Mouse (Mus musculus) forebrain, embryonic 13.5 days (tissue): ENCODE results near the gene Spata2l. TPM values are rescaled to one million over a fixed set of nuclear protein-coding genes. Genes with fewer than 3 reads are reported as not detected.
"Not testable (repeated sequence)": the region's sequence is repeated elsewhere in the genome, so short reads cannot be mapped to it uniquely, and the experiment has no call there.

Experiments used
- ATAC-seq: fragments of 200-750 bp; cut with Nextera tagmentation; 2 replicates; pipeline ENCODE4 v1.8.0; 2017
- H3K27ac ChIP-seq: fragments of 300-500 bp; sonication (generic); 2 replicates; pipeline ENCODE4 v1.5.1; 2015; ENCODE audit warnings: inconsistent platforms, mild to moderate bottlenecking, moderate library complexity
- H3K27me3 ChIP-seq: fragments of 300-500 bp; sonication (generic); 2 replicates; pipeline ENCODE4 v1.6.1; 2015; ENCODE audit warnings: mild to moderate bottlenecking, inconsistent platforms
- H3K36me3 ChIP-seq: fragments of 300-500 bp; sonication (generic); 2 replicates; pipeline ENCODE4 v1.6.1; 2015; ENCODE audit warnings: mild to moderate bottlenecking, inconsistent platforms; ENCODE audit not compliant: poor library complexity, severe bottlenecking
- H3K4me1 ChIP-seq: fragments of 300-500 bp; sonication (generic); 2 replicates; pipeline ENCODE4 v1.6.1; 2015; ENCODE audit warnings: inconsistent platforms
- H3K4me2 ChIP-seq: fragments of 300-500 bp; sonication (generic); 2 replicates; pipeline ENCODE4 v1.6.1; 2015; ENCODE audit warnings: inconsistent platforms, mild to moderate bottlenecking, moderate library complexity
- H3K4me3 ChIP-seq: fragments of 300-500 bp; sonication (generic); 2 replicates; pipeline ENCODE4 v1.5.1; 2015; ENCODE audit warnings: mild to moderate bottlenecking, inconsistent platforms
- H3K9ac ChIP-seq: fragments of 300-500 bp; sonication (generic); 2 replicates; pipeline ENCODE4 v1.6.1; 2015; ENCODE audit warnings: mild to moderate bottlenecking, inconsistent platforms
- H3K9me3 ChIP-seq: fragments of 300-500 bp; sonication (generic); replicated peaks from 2 replicates; pipeline ENCODE4 v1.6.1; 2016; ENCODE audit warnings: inconsistent platforms
- WGBS: fragments of 180-500 bp; shearing (Covaris S2); methylation state at CpG from one replicate; pipeline ENCODE4 v1.1.7; 2015; 5-methylcytosine and 5-hydroxymethylcytosine counted together
- polyA plus RNA-seq: library from polyadenylated mRNA; unstranded; fragments of >200 nt; fragmentation: Nextera tagmentation; extraction: Ambion mirVana; gene quantifications from 2 replicates; pipeline ENCODE4 v1.2.1, GENCODE M21; 2015

The Spata2l gene
- polyA plus RNA-seq, 1 experiment from 2014 or later, result 1.4 TPM

DNA sequence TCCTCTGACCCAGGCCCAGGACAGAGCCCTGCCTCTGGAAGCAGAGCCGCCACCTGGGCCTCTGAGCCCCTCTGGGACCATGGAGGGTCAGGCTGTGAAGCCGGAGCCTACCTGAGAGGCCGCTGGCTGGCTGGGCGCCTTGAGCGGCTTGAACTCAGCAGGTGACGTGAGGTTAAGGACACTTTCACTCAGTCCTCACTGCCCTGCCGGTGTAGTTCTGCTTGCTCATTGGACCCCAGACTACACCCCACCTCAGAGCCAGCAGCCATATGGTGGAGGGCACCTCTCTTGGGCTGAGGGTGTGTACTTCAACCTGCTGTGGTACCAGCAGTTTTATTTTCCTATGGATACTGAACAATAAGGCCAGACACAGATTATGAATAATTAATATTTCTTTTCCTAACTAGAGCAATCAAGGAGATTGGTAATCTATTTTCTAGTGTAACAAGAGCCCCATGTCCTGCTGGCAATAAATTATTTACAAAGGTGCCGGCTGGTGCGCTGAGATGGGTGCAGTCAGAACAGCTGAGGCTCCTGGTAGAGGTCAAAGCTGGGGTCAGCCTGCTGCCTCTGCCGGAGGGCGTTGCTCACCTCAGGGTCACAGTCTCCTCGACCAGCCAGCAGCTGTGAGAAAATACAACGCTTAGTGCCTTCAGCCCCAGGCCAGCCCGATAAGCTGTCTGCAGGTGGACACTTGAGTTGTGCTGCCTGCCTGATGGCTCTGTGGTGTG is 32.1 kb upstream of the Spata2l start:
- no peak overlapping the region for H3K27ac ChIP-seq
- H3K4me1 ChIP-seq, result no peaks in the 10 kb centered on the region
- ATAC-seq, result no peak
- no peak overlapping the region for H3K4me2 ChIP-seq
- peaks cover 90% of the 10 kb centered on the region for H3K36me3 ChIP-seq
- WGBS, result 88% methylated on average over 14 of the region's 14 CpGs
- no peaks in the 10 kb centered on the region for H3K9me3 ChIP-seq
- H3K27me3 ChIP-seq, result no peaks in the 10 kb centered on the region
- H3K4me3 ChIP-seq, result no peak overlapping the region
- no peak overlapping the region for H3K9ac ChIP-seq

GRCm38 (mm10) chr8:123257593-123257992 is 21.6 kb upstream of the Spata2l start:
- H3K4me2 ChIP-seq, H3K27ac ChIP-seq, H3K9me3 ChIP-seq, H3K9ac ChIP-seq, H3K4me3 ChIP-seq, H3K27me3 ChIP-seq, ATAC-seq: not testable (repeated sequence)
- 95% methylated on average over 8 of the region's 8 CpGs for WGBS
- peaks cover 57% of the 10 kb centered on the region for H3K36me3 ChIP-seq
- H3K4me1 ChIP-seq, result peaks cover 21% of the 10 kb centered on the region

DNA sequence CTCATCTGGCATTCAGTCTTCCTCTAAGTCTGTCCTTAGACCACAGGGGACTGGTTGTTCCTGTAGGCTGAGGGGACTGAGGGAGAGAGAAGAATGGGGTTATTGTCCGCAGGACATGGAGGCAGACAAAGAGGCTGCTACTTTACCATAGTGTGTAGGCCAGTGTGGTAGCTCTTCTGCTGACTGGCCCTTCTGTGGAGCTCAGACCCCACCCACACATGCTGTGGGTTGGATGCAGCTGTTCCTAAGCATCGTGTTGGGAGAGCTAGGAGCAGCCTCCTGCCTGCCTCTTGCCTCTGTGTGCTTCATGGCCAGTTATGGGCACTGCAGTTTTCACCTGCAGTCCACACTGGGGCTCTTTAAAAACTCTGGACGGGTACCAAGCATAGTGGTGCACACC is 21.1 kb upstream of the Spata2l start:
- Histone ChIP-seq H3K4me3 (no peak overlapping the region), H3K9me3 (no peaks in the 10 kb centered on the region), H3K27me3 (no peaks in the 10 kb centered on the region), H3K36me3 (peaks cover 54% of the 10 kb centered on the region), H3K27ac (no peak overlapping the region), H3K4me2 (no peak overlapping the region), H3K4me1 (peaks cover 23% of the 10 kb centered on the region), H3K9ac (no peak overlapping the region)
- 82% methylated on average over 3 of the region's 3 CpGs for WGBS
- no peak for ATAC-seq

GRCm38 (mm10) chr8:123255170-123255569 is 19.1 kb upstream of the Spata2l start:
- Histone ChIP-seq H3K9ac (peak overlapping the region; percentile 96), H3K27me3 (no peaks in the 10 kb centered on the region), H3K4me3 (peak overlapping the region; percentile 99), H3K27ac (no peak overlapping the region), H3K36me3 (peaks cover 60% of the 10 kb centered on the region), H3K4me1 (peaks cover 23% of the 10 kb centered on the region), H3K4me2 (peak overlapping the region; percentile 96), H3K9me3 (no peaks in the 10 kb centered on the region)
- WGBS, result 74% methylated on average over 6 of the region's 6 CpGs
- ATAC-seq, result no peak

GRCm38 (mm10) chr8:123254099-123254885 is 18.3 kb upstream of the Spata2l start, which contains the start of the genes Zfp276 and Vps9d1:
TSS of gene Zfp276 (plus strand) at chr8:123254195.
TSS of gene Vps9d1 (minus strand) at chr8:123254348.
- 2% methylated on average over 69 of the region's 99 CpGs for WGBS
- Histone ChIP-seq H3K27ac (peak within 1 kb of the TSS; percentile 75), H3K4me3 (peak within 1 kb of the TSS; percentile 99), H3K4me2 (peak within 1 kb of the TSS; percentile 96), H3K9me3 (no peaks in the 10 kb centered on the region), H3K9ac (peak within 1 kb of the TSS; percentile 96), H3K36me3 (peaks cover 59% of the 10 kb centered on the region), H3K4me1 (peaks cover 23% of the 10 kb centered on the region), H3K27me3 (no peaks in the 10 kb centered on the region)
- peak; percentile 97 for ATAC-seq

DNA sequence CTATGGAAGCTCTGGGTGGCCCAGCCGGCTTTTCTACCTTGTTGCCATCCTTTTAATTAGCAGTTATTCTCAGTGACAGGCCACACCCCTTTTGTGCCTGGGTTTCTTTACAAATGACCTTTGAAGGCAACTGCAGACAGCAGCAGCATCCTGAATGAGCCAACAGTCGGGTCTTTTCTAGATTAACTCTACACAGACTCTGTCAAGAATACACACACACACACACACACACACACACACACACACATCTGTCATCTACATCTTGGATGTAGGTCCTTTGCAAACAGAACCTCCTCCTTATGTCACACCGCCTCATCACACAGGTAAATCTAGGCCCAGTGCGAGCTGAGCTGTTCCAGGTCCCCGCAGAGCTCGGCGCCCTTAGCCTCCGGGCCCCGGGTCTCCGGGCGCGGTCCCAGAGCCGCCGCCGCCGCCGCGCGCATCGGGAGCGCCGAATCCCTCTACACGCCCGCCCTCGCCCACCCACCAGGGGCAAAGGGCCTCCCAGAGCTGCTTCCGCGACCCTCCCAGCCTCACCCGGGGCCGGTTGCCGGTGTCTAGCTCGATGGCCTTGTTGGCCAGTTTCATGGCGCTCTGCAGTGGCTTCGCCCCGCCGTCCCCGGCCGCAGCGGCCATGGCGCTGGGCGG is 17.5 kb upstream of the Spata2l start:
- Histone ChIP-seq H3K36me3 (peaks cover 59% of the 10 kb centered on the region), H3K4me1 (peaks cover 23% of the 10 kb centered on the region), H3K4me2 (peak overlapping the region; percentile 96), H3K4me3 (peak overlapping the region; percentile 99), H3K9ac (peak overlapping the region; percentile 96), H3K27ac (peak overlapping the region; percentile 75), H3K27me3 (no peaks in the 10 kb centered on the region), H3K9me3 (no peaks in the 10 kb centered on the region)
- under 1% methylated on average over 40 of the region's 40 CpGs for WGBS
- ATAC-seq, result no peak; the same call in 1 of the 2 replicates

DNA sequence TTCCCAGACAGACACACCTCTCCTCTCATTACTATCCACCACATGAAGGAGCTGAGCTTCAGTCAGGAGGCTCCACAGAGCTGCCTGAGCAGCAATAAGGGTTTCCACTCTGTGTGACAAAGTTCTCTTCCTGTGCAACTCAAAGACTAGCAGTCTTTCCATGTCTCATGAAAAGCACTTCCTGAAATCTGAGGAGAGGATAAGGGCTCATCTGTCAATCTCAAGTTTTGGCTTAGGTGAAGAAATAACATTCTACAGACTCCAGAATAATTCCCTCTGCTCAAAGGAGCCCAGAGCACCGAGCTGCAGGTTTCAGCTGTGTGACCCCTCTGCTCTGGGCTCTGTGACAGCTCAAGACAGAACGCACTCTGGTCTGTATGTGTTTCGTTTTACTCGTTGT is 16.9 kb upstream of the Spata2l start:
- H3K4me3 ChIP-seq, result peak overlapping the region; percentile 99
- no peak overlapping the region for H3K27ac ChIP-seq
- peaks cover 23% of the 10 kb centered on the region for H3K4me1 ChIP-seq
- H3K36me3 ChIP-seq, result peaks cover 59% of the 10 kb centered on the region
- H3K27me3 ChIP-seq, result no peaks in the 10 kb centered on the region
- no peak for ATAC-seq
- no peaks in the 10 kb centered on the region for H3K9me3 ChIP-seq
- WGBS, result 53% methylated on average over 4 of the region's 4 CpGs
- peak overlapping the region; percentile 96 for H3K4me2 ChIP-seq
- peak overlapping the region; percentile 96 for H3K9ac ChIP-seq

GRCm38 (mm10) chr8:123250940-123251339 is 14.9 kb upstream of the Spata2l start:
- Histone ChIP-seq H3K27ac (no peak overlapping the region), H3K27me3 (no peaks in the 10 kb centered on the region), H3K4me1 (peaks cover 23% of the 10 kb centered on the region), H3K9me3 (no peaks in the 10 kb centered on the region), H3K9ac (no peak overlapping the region), H3K36me3 (peaks cover 60% of the 10 kb centered on the region), H3K4me3 (no peak overlapping the region), H3K4me2 (no peak overlapping the region)
- ATAC-seq, result no peak
- WGBS, result 94% methylated on average over 5 of the region's 5 CpGs

- Histone ChIP-seq H3K36me3 (peaks cover 84% of the 10 kb centered on the region), H3K4me2 (no peak overlapping the region), H3K9me3 (no peaks in the 10 kb centered on the region), H3K27ac (no peak overlapping the region), H3K9ac (no peak overlapping the region), H3K27me3 (no peaks in the 10 kb centered on the region), H3K4me1 (peaks cover 10% of the 10 kb centered on the region), H3K4me3 (no peak overlapping the region)
- ATAC-seq, result no peak
- 94% methylated on average over 8 of the region's 8 CpGs for WGBS
Measured at GRCm38 (mm10) chr8:123248596-123248995, 12.6 kb upstream of the Spata2l start.

DNA sequence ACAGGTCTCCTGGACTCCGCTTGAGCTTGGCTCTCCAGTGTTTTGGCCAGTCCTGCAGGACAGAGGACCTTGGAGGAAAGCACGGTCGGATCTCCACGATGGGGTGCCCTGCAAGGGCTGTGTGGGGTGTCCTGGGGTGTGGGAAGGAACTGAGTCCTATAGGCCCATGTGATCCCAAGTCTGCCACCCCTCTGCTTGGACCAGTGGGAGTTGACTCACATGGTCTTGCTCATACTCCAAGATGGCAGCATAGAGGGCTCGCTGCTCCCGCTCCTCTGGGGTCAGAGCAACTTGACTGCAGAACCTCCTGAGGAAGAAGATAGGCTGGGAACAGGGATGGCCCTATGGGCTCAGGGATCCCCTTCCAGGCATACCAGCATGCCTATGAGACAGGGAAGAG is 11.7 kb upstream of the Spata2l start:
- Histone ChIP-seq H3K36me3 (peaks cover 92% of the 10 kb centered on the region), H3K4me1 (peaks cover 3% of the 10 kb centered on the region), H3K4me3 (no peak overlapping the region), H3K4me2 (no peak overlapping the region), H3K27ac (no peak overlapping the region), H3K27me3 (no peaks in the 10 kb centered on the region), H3K9ac (no peak overlapping the region), H3K9me3 (no peaks in the 10 kb centered on the region)
- WGBS, result 96% methylated on average over 6 of the region's 6 CpGs
- ATAC-seq, result no peak

GRCm38 (mm10) chr8:123245543-123245942 is 9.5 kb upstream of the Spata2l start:
- Histone ChIP-seq H3K36me3 (peaks cover 92% of the 10 kb centered on the region), H3K27ac (no peak overlapping the region), H3K4me3 (no peak overlapping the region), H3K27me3 (no peaks in the 10 kb centered on the region), H3K4me1 (no peaks in the 10 kb centered on the region), H3K4me2 (no peak overlapping the region), H3K9ac (no peak overlapping the region), H3K9me3 (no peaks in the 10 kb centered on the region)
- no peak for ATAC-seq
- 94% methylated on average over 12 of the region's 12 CpGs for WGBS

- no peaks in the 10 kb centered on the region for H3K27me3 ChIP-seq
- ATAC-seq, result no peak
- H3K36me3 ChIP-seq, result peaks cover 81% of the 10 kb centered on the region
- no peak overlapping the region for H3K4me3 ChIP-seq
- 90% methylated on average over 4 of the region's 4 CpGs for WGBS
- H3K4me1 ChIP-seq, result no peaks in the 10 kb centered on the region
- H3K27ac ChIP-seq, result no peak overlapping the region
- no peaks in the 10 kb centered on the region for H3K9me3 ChIP-seq
- no peak overlapping the region for H3K9ac ChIP-seq
- no peak overlapping the region for H3K4me2 ChIP-seq
Measured at GRCm38 (mm10) chr8:123244382-123244781, 8.3 kb upstream of the Spata2l start.
